Mouse (Mus musculus): ENCODE results near the gene Ciao1. TPM values are rescaled to one million over a fixed set of nuclear protein-coding genes. Genes with fewer than 3 reads are reported as not detected.
"Not testable (repeated sequence)": the region's sequence is repeated elsewhere in the genome, so short reads cannot be mapped to it uniquely, and the experiment has no call there.

Ciao1 gene
- polyA plus RNA-seq, 1 experiment, result 53.8 TPM

DNA sequence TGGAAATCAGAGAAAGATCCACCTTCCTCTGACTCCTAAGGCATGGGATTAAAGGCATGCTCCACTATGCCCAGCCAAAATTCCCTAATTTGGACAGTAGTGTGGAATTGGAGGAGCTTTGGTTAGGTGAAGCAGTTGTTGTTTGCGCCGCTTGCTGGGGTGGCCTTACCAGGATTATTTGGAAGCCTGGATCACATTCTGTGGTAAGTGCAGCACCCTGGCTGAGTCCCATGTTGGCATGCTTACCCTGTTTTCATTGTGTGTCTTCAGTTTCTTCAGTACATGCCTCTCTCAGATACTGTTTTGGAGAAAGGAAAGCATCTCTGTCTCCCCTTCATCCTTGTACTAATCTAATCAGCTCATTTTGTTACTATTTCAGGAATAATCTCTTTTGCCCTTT is 27.0 kb upstream of the Ciao1 start:
- no peak overlapping the region for H3K27ac ChIP-seq (ENCODE audit: insufficient read depth, low read length)
- H3K36me3 ChIP-seq (ENCODE audit: control insufficient read depth, insufficient read depth, low read length, poor library complexity, severe bottlenecking), result no peaks in the 10 kb centered on the region
- TF ChIP-seq CTCF (IDR thresholded peaks at IDR 0.05; ENCODE audit: low read depth, low read length), result no peak
- no peak for TF ChIP-seq POLR2A (IDR thresholded peaks at IDR 0.05; ENCODE audit: insufficient read depth, low read length)
- no peak for TF ChIP-seq EP300 (IDR thresholded peaks at IDR 0.05; ENCODE audit: insufficient read depth, low read depth, low read length)
- no peaks in the 10 kb centered on the region for H3K9me3 ChIP-seq (replicated peaks; ENCODE audit: control insufficient read depth, insufficient read depth, low read length, poor library complexity, severe bottlenecking)
- no peak overlapping the region for H3K9ac ChIP-seq (ENCODE audit: low read depth, poor library complexity, severe bottlenecking)
- no peak overlapping the region for H3K4me3 ChIP-seq (ENCODE audit: low read depth, low read length)
- H3K27me3 ChIP-seq (ENCODE audit: control insufficient read depth, insufficient read depth, low read length, poor library complexity, severe bottlenecking), result no peaks in the 10 kb centered on the region
- no peaks in the 10 kb centered on the region for H3K4me1 ChIP-seq (ENCODE audit: control insufficient read depth, insufficient read depth, low read length)

DNA sequence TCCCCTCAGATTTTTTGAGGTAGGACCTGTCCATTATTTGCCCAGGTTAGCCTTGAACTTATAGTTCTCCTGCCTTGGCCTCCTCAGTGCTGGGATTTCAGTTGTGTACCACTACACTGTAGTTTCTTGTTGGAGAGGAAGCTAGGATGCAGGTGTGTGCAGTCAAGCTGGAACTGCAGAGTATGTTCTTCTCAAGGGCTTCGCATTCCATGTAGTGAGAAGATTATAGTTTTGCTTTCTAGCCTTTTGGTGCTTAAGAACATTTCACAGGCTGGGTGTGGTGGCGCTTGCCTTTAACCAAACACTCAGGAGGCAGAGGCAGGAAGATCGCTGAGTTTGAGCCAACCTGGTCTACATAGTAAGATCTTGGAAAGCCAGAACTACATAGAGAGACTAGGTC is 25.2 kb upstream of the Ciao1 start:
- TF ChIP-seq CTCF (IDR thresholded peaks at IDR 0.05; ENCODE audit: low read depth, low read length), result no peak
- TF ChIP-seq POLR2A (IDR thresholded peaks at IDR 0.05; ENCODE audit: insufficient read depth, low read length), result no peak
- no peak for TF ChIP-seq EP300 (IDR thresholded peaks at IDR 0.05; ENCODE audit: insufficient read depth, low read depth, low read length)
- no peaks in the 10 kb centered on the region for H3K36me3 ChIP-seq (ENCODE audit: control insufficient read depth, insufficient read depth, low read length, poor library complexity, severe bottlenecking)
- no peaks in the 10 kb centered on the region for H3K4me1 ChIP-seq (ENCODE audit: control insufficient read depth, insufficient read depth, low read length)
- no peak overlapping the region for H3K27ac ChIP-seq (ENCODE audit: insufficient read depth, low read length)
- H3K9ac ChIP-seq (ENCODE audit: low read depth, poor library complexity, severe bottlenecking), result no peak overlapping the region
- no peaks in the 10 kb centered on the region for H3K27me3 ChIP-seq (ENCODE audit: control insufficient read depth, insufficient read depth, low read length, poor library complexity, severe bottlenecking)
- H3K9me3 ChIP-seq (replicated peaks; ENCODE audit: control insufficient read depth, insufficient read depth, low read length, poor library complexity, severe bottlenecking), result no peaks in the 10 kb centered on the region
- no peak overlapping the region for H3K4me3 ChIP-seq (ENCODE audit: low read depth, low read length)

- not testable (repeated sequence) for H3K9me3 ChIP-seq (replicated peaks; ENCODE audit: control insufficient read depth, insufficient read depth, low read length, poor library complexity, severe bottlenecking); H3K27ac ChIP-seq (ENCODE audit: insufficient read depth, low read length); H3K27me3 ChIP-seq (ENCODE audit: control insufficient read depth, insufficient read depth, low read length, poor library complexity, severe bottlenecking); H3K4me1 ChIP-seq (ENCODE audit: control insufficient read depth, insufficient read depth, low read length); H3K36me3 ChIP-seq (ENCODE audit: control insufficient read depth, insufficient read depth, low read length, poor library complexity, severe bottlenecking); H3K4me3 ChIP-seq (ENCODE audit: low read depth, low read length); H3K9ac ChIP-seq (ENCODE audit: low read depth, poor library complexity, severe bottlenecking)
Observed at GRCm38 (mm10) chr2:127272049-127272448, 24.4 kb upstream of the Ciao1 start.

DNA sequence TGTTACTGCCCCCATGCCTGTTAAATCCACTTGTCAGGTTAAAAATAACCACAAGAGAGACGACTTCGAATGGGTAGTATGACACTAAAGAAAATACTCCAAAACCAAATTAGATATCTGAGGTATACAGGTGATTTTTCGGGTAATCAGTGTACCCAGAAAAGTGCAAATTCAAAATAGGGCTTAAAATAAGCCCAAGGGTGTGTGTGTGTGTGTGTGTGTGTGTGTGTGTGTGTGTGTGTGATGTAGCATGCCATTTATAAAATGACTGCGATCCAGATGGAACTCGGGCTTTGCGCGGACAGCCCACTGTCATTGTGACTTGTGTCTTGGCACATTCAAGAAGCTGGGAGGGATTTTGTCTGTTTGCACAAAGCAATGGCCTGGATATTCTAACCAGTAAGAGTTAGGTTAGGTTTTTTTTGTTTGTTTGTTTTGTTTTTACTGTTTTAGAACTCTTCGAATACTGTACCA is 23.5 kb upstream of the Ciao1 start:
- H3K9ac ChIP-seq (ENCODE audit: low read depth, poor library complexity, severe bottlenecking), result peak overlapping the region; percentile 93
- TF ChIP-seq EP300 (IDR thresholded peaks at IDR 0.05; ENCODE audit: insufficient read depth, low read depth, low read length), result no peak
- H3K4me3 ChIP-seq (ENCODE audit: low read depth, low read length), result peak overlapping the region; percentile 89
- H3K27ac ChIP-seq (ENCODE audit: insufficient read depth, low read length), result no peak overlapping the region
- H3K27me3 ChIP-seq (ENCODE audit: control insufficient read depth, insufficient read depth, low read length, poor library complexity, severe bottlenecking), result no peaks in the 10 kb centered on the region
- H3K36me3 ChIP-seq (ENCODE audit: control insufficient read depth, insufficient read depth, low read length, poor library complexity, severe bottlenecking), result no peaks in the 10 kb centered on the region
- no peaks in the 10 kb centered on the region for H3K4me1 ChIP-seq (ENCODE audit: control insufficient read depth, insufficient read depth, low read length)
- no peaks in the 10 kb centered on the region for H3K9me3 ChIP-seq (replicated peaks; ENCODE audit: control insufficient read depth, insufficient read depth, low read length, poor library complexity, severe bottlenecking)

DNA sequence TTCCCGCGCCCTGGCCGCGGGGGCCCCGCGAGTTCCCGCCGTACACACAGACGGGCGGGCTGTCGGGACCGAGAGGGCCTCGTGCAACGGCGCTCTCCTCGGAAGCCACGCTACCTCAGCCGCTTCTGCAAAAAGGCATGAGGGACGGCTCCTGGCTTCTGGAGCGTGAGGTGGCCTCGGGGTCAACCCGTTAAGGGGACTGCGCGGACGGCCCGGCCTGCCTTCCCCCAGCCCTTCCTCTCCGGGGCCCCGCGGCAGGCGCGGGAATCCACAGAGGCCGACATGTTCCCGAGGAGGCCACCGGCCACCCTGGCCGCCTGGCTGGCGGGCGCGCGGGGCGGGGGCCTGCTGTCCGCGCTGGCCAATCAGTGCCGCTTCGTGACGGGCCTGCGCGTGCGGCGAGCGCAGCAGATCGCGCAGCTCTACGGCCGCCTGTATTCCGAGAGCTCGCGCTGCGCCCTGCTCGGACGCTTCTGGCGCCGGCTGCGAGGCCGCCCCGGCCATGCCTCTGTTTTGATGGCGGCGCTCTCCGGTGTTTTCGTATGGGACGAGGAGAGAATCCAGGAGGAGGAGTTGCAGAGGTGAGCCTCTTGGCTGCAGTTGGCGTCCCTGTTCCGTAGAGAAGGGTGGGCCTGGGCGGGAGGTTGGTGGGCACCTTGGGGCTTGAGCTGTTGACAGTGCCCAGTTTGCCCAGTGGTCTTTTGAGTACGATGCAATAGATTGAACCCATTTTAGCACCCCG is 22.9 kb upstream of the Ciao1 start:
- peak overlapping the region; percentile 39; the same call in 1 of the 2 replicates for H3K27ac ChIP-seq (ENCODE audit: insufficient read depth, low read length)
- peak overlapping the region; percentile 89 for H3K4me3 ChIP-seq (ENCODE audit: low read depth, low read length)
- H3K9ac ChIP-seq (ENCODE audit: low read depth, poor library complexity, severe bottlenecking), result peak overlapping the region; percentile 93
- TF ChIP-seq EP300 (IDR thresholded peaks at IDR 0.05; ENCODE audit: insufficient read depth, low read depth, low read length), result no peak
- no peak for TF ChIP-seq POLR2A (IDR thresholded peaks at IDR 0.05; ENCODE audit: insufficient read depth, low read length)
- no peak for TF ChIP-seq CTCF (IDR thresholded peaks at IDR 0.05; ENCODE audit: low read depth, low read length)
- no peaks in the 10 kb centered on the region for H3K36me3 ChIP-seq (ENCODE audit: control insufficient read depth, insufficient read depth, low read length, poor library complexity, severe bottlenecking)
- no peaks in the 10 kb centered on the region for H3K27me3 ChIP-seq (ENCODE audit: control insufficient read depth, insufficient read depth, low read length, poor library complexity, severe bottlenecking)
- H3K4me1 ChIP-seq (ENCODE audit: control insufficient read depth, insufficient read depth, low read length), result no peaks in the 10 kb centered on the region
- H3K9me3 ChIP-seq (replicated peaks; ENCODE audit: control insufficient read depth, insufficient read depth, low read length, poor library complexity, severe bottlenecking), result no peaks in the 10 kb centered on the region

- H3K27me3 ChIP-seq (ENCODE audit: control insufficient read depth, insufficient read depth, low read length, poor library complexity, severe bottlenecking), result no peaks in the 10 kb centered on the region
- peak within 1 kb of the TSS; percentile 97 for H3K4me3 ChIP-seq (ENCODE audit: low read depth, low read length)
- H3K36me3 ChIP-seq (ENCODE audit: control insufficient read depth, insufficient read depth, low read length, poor library complexity, severe bottlenecking), result no peaks in the 10 kb centered on the region
- peak within 1 kb of the TSS; percentile 39; the same call in 1 of the 2 replicates for H3K27ac ChIP-seq (ENCODE audit: insufficient read depth, low read length)
- peak; percentile 74 for TF ChIP-seq POLR2A (IDR thresholded peaks at IDR 0.05; ENCODE audit: insufficient read depth, low read length)
- no peak for TF ChIP-seq CTCF (IDR thresholded peaks at IDR 0.05; ENCODE audit: low read depth, low read length)
- no peak for TF ChIP-seq EP300 (IDR thresholded peaks at IDR 0.05; ENCODE audit: insufficient read depth, low read depth, low read length)
- H3K9me3 ChIP-seq (replicated peaks; ENCODE audit: control insufficient read depth, insufficient read depth, low read length, poor library complexity, severe bottlenecking), result no peaks in the 10 kb centered on the region
- H3K4me1 ChIP-seq (ENCODE audit: control insufficient read depth, insufficient read depth, low read length), result no peaks in the 10 kb centered on the region
- H3K9ac ChIP-seq (ENCODE audit: low read depth, poor library complexity, severe bottlenecking), result peak within 1 kb of the TSS; percentile 93
Observed at GRCm38 (mm10) chr2:127269491-127270299, 22.1 kb upstream of the Ciao1 start, which contains the start of gene Stard7. Gene Stard7 (plus strand): TSS chr2:127270218.
